Mouse (Mus musculus): ENCODE results near the gene Wdtc1. TPM values are rescaled to one million over a fixed set of nuclear protein-coding genes. Genes with fewer than 3 reads are reported as not detected.
A peak's percentile ranks its signal among the peaks of the same experiment; 100 is the strongest.

Wdtc1 gene
- polyA plus RNA-seq, 1 experiment from 2014 or later: 18.2 TPM

GRCm38 (mm10) chr4:133380532-133380931, 27.3 kb upstream of the Wdtc1 start:
- Histone ChIP-seq H3K9ac (ENCODE audit: low read length) (no peak overlapping the region), H3K36me3 (ENCODE audit: control insufficient read depth, insufficient read depth, low read length) (peaks cover 9% of the 10 kb centered on the region; the same call in 1 of the 2 replicates), H3K27ac (ENCODE audit: low read depth) (peak overlapping the region; percentile 68), H3K4me1 (replicated peaks; ENCODE audit: control insufficient read depth, insufficient read depth, low read length) (peaks cover 48% of the 10 kb centered on the region), H3K4me2 (ENCODE audit: low read length) (no peak overlapping the region), H3K27me3 (replicated peaks; ENCODE audit: control insufficient read depth, insufficient read depth, low read length) (no peaks in the 10 kb centered on the region), H3K9me3 (ENCODE audit: control insufficient read depth, low read length) (no peaks in the 10 kb centered on the region), H3K4me3 (ENCODE audit: low read depth, low read length) (no peak overlapping the region)
- no peak for DNase-seq (ENCODE audit: low spot score)
- WGBS: 61% methylated on average over 6 of the region's 6 CpGs
- no peak for ATAC-seq (replicated peaks; ENCODE audit: low FRiP score, low TSS enrichment, low read depth)

- H3K27ac ChIP-seq (ENCODE audit: low read depth): peak overlapping the region; percentile 68
- ATAC-seq (replicated peaks; ENCODE audit: low FRiP score, low TSS enrichment, low read depth): no peak
These were observed 26.6 kb upstream of the Wdtc1 start for GRCm38 (mm10) chr4:133379861-133380260.

GRCm38 (mm10) chr4:133379046-133379347, 25.7 kb upstream of the Wdtc1 start:
- WGBS: 22% methylated on average over 5 of the region's 5 CpGs
- H3K27me3 ChIP-seq (replicated peaks; ENCODE audit: control insufficient read depth, insufficient read depth, low read length): no peaks in the 10 kb centered on the region
- H3K4me2 ChIP-seq (ENCODE audit: low read length): no peak overlapping the region
- ATAC-seq (replicated peaks; ENCODE audit: low FRiP score, low TSS enrichment, low read depth): no peak
- H3K27ac ChIP-seq (ENCODE audit: low read depth): peak overlapping the region; percentile 77
- H3K4me1 ChIP-seq (replicated peaks; ENCODE audit: control insufficient read depth, insufficient read depth, low read length): peaks cover 51% of the 10 kb centered on the region
- H3K9me3 ChIP-seq (ENCODE audit: control insufficient read depth, low read length): no peaks in the 10 kb centered on the region
- H3K9ac ChIP-seq (ENCODE audit: low read length): peak overlapping the region; percentile 20; the same call in 1 of the 2 replicates
- DNase-seq (ENCODE audit: low spot score): peak; percentile 63
- no peak overlapping the region for H3K4me3 ChIP-seq (ENCODE audit: low read depth, low read length)
- 0 out of 2 replicates have a peak, but pooled peaks cover 3% of the 10 kb centered on the region for H3K36me3 ChIP-seq (ENCODE audit: control insufficient read depth, insufficient read depth, low read length)

More at GRCm38 (mm10) chr4:133379861-133380260, 26.6 kb upstream of the Wdtc1 start:
- Histone ChIP-seq H3K4me2 (ENCODE audit: low read length) (no peak overlapping the region), H3K9me3 (ENCODE audit: control insufficient read depth, low read length) (no peaks in the 10 kb centered on the region), H3K9ac (ENCODE audit: low read length) (peak overlapping the region; percentile 3; the same call in 1 of the 2 replicates), H3K36me3 (ENCODE audit: control insufficient read depth, insufficient read depth, low read length) (peaks cover 6% of the 10 kb centered on the region; the same call in 1 of the 2 replicates), H3K4me3 (ENCODE audit: low read depth, low read length) (no peak overlapping the region), H3K4me1 (replicated peaks; ENCODE audit: control insufficient read depth, insufficient read depth, low read length) (peaks cover 48% of the 10 kb centered on the region), H3K27me3 (replicated peaks; ENCODE audit: control insufficient read depth, insufficient read depth, low read length) (no peaks in the 10 kb centered on the region)
- WGBS: 58% methylated on average over 3 of the region's 3 CpGs
- DNase-seq (ENCODE audit: low spot score): no peak

GRCm38 (mm10) chr4:133378236-133379045, 25.2 kb upstream of the Wdtc1 start:
- H3K9me3 ChIP-seq (ENCODE audit: control insufficient read depth, low read length): no peaks in the 10 kb centered on the region
- 0 out of 2 replicates have a peak, but pooled peaks cover 3% of the 10 kb centered on the region for H3K36me3 ChIP-seq (ENCODE audit: control insufficient read depth, insufficient read depth, low read length)
- H3K27me3 ChIP-seq (replicated peaks; ENCODE audit: control insufficient read depth, insufficient read depth, low read length): no peaks in the 10 kb centered on the region
- ATAC-seq (replicated peaks; ENCODE audit: low FRiP score, low TSS enrichment, low read depth): peak; percentile 74
- no peak overlapping the region for H3K4me3 ChIP-seq (ENCODE audit: low read depth, low read length)
- 9% methylated on average over 13 of the region's 13 CpGs for whole genome bisulfite sequencing
- DNase-seq (ENCODE audit: low spot score): peak; percentile 72
- H3K27ac ChIP-seq (ENCODE audit: low read depth): peak overlapping the region; percentile 77
- peak overlapping the region; percentile 36 for H3K4me2 ChIP-seq (ENCODE audit: low read length)
- H3K4me1 ChIP-seq (replicated peaks; ENCODE audit: control insufficient read depth, insufficient read depth, low read length): peaks cover 56% of the 10 kb centered on the region
- peak overlapping the region; percentile 20; the same call in 1 of the 2 replicates for H3K9ac ChIP-seq (ENCODE audit: low read length)

GRCm38 (mm10) chr4:133375812-133376577, 22.7 kb upstream of the Wdtc1 start:
- no peaks in the 10 kb centered on the region for H3K36me3 ChIP-seq (ENCODE audit: control insufficient read depth, insufficient read depth, low read length)
- DNase-seq (ENCODE audit: low spot score): no peak
- no peak overlapping the region for H3K4me2 ChIP-seq (ENCODE audit: low read length)
- ATAC-seq (replicated peaks; ENCODE audit: low FRiP score, low TSS enrichment, low read depth): no peak
- no peaks in the 10 kb centered on the region for H3K9me3 ChIP-seq (ENCODE audit: control insufficient read depth, low read length)
- H3K4me3 ChIP-seq (ENCODE audit: low read depth, low read length): no peak overlapping the region
- no peak overlapping the region for H3K9ac ChIP-seq (ENCODE audit: low read length)
- H3K4me1 ChIP-seq (replicated peaks; ENCODE audit: control insufficient read depth, insufficient read depth, low read length): peaks cover 74% of the 10 kb centered on the region
- H3K27ac ChIP-seq (ENCODE audit: low read depth): no peak overlapping the region
- WGBS: 71% methylated on average over 10 of the region's 10 CpGs
- no peaks in the 10 kb centered on the region for H3K27me3 ChIP-seq (replicated peaks; ENCODE audit: control insufficient read depth, insufficient read depth, low read length)

- WGBS: 87% methylated on average over 4 of the region's 4 CpGs
These were observed 20.7 kb upstream of the Wdtc1 start for GRCm38 (mm10) chr4:133374011-133374410.

GRCm38 (mm10) chr4:133372278-133372665, 19.0 kb upstream of the Wdtc1 start:
- Histone ChIP-seq H3K9ac (ENCODE audit: low read length) (0 out of 2 replicates have a peak overlapping the region, but pooled peaks have one; percentile 22), H3K9me3 (ENCODE audit: control insufficient read depth, low read length) (no peaks in the 10 kb centered on the region), H3K27me3 (replicated peaks; ENCODE audit: control insufficient read depth, insufficient read depth, low read length) (no peaks in the 10 kb centered on the region), H3K36me3 (ENCODE audit: control insufficient read depth, insufficient read depth, low read length) (no peaks in the 10 kb centered on the region), H3K27ac (ENCODE audit: low read depth) (no peak overlapping the region), H3K4me2 (ENCODE audit: low read length) (peak overlapping the region; percentile 54), H3K4me1 (replicated peaks; ENCODE audit: control insufficient read depth, insufficient read depth, low read length) (peaks cover 47% of the 10 kb centered on the region), H3K4me3 (ENCODE audit: low read depth, low read length) (peak overlapping the region; percentile 79)
- 55% methylated on average over 6 of the region's 6 CpGs for WGBS
- DNase-seq (ENCODE audit: low spot score): no peak
- ATAC-seq (replicated peaks; ENCODE audit: low FRiP score, low TSS enrichment, low read depth): no peak

More at GRCm38 (mm10) chr4:133374011-133374410, 20.7 kb upstream of the Wdtc1 start:
- Histone ChIP-seq H3K27ac (ENCODE audit: low read depth) (no peak overlapping the region), H3K4me1 (replicated peaks; ENCODE audit: control insufficient read depth, insufficient read depth, low read length) (peaks cover 64% of the 10 kb centered on the region), H3K4me3 (ENCODE audit: low read depth, low read length) (no peak overlapping the region), H3K9ac (ENCODE audit: low read length) (no peak overlapping the region), H3K27me3 (replicated peaks; ENCODE audit: control insufficient read depth, insufficient read depth, low read length) (no peaks in the 10 kb centered on the region), H3K36me3 (ENCODE audit: control insufficient read depth, insufficient read depth, low read length) (no peaks in the 10 kb centered on the region), H3K9me3 (ENCODE audit: control insufficient read depth, low read length) (no peaks in the 10 kb centered on the region), H3K4me2 (ENCODE audit: low read length) (no peak overlapping the region)
- ATAC-seq (replicated peaks; ENCODE audit: low FRiP score, low TSS enrichment, low read depth): no peak
- no peak for DNase-seq (ENCODE audit: low spot score)

GRCm38 (mm10) chr4:133371621-133372277, 18.5 kb upstream of the Wdtc1 start:
- H3K4me1 ChIP-seq (replicated peaks; ENCODE audit: control insufficient read depth, insufficient read depth, low read length): peaks cover 46% of the 10 kb centered on the region
- 68% methylated on average over 7 of the region's 7 CpGs for WGBS
- H3K36me3 ChIP-seq (ENCODE audit: control insufficient read depth, insufficient read depth, low read length): no peaks in the 10 kb centered on the region
- peak overlapping the region; percentile 54 for H3K4me2 ChIP-seq (ENCODE audit: low read length)
- ATAC-seq (replicated peaks; ENCODE audit: low FRiP score, low TSS enrichment, low read depth) (no peak), DNase-seq (ENCODE audit: low spot score) (no peak)
- H3K9ac ChIP-seq (ENCODE audit: low read length): peak overlapping the region; percentile 22; the same call in 1 of the 2 replicates
- H3K27ac ChIP-seq (ENCODE audit: low read depth): no peak overlapping the region
- no peaks in the 10 kb centered on the region for H3K27me3 ChIP-seq (replicated peaks; ENCODE audit: control insufficient read depth, insufficient read depth, low read length)
- H3K4me3 ChIP-seq (ENCODE audit: low read depth, low read length): peak overlapping the region; percentile 79
- no peaks in the 10 kb centered on the region for H3K9me3 ChIP-seq (ENCODE audit: control insufficient read depth, low read length)

All from intestine, embryonic 14.5 days (tissue).